Mouse (Mus musculus) ovary, postnatal 14 days (tissue): ENCODE results near the gene Psmd3.
"Not testable (repeated sequence)": the region's sequence is repeated elsewhere in the genome, so short reads cannot be mapped to it uniquely, and the experiment has no call there.

Source experiments
- DNase-seq: peaks from one replicate; pipeline ENCODE4 v3.0.0; 2022; ENCODE audit warnings: low spot score

Gene Psmd3

GRCm38 (mm10) chr11:98688009-98688408, 5.7 kb downstream of the Psmd3 start:
- no peak for DNase-seq

GRCm38 (mm10) chr11:98693201-98693600, 10.8 kb downstream of the Psmd3 start:
- no peak for DNase-seq

GRCm38 (mm10) chr11:98693746-98694145, 11.4 kb downstream of the Psmd3 start:
- DNase-seq: no peak

- DNase-seq: no peak
These were observed 11.9 kb downstream of the Psmd3 start for GRCm38 (mm10) chr11:98694301-98694700.

- DNase-seq: no peak
These were observed 13.1 kb downstream of the Psmd3 start for GRCm38 (mm10) chr11:98695408-98695807.

- no peak for DNase-seq
These were observed 14.3 kb downstream of the Psmd3 start for GRCm38 (mm10) chr11:98696454-98697216.

- DNase-seq: no peak
These were observed 14.9 kb downstream of the Psmd3 start for GRCm38 (mm10) chr11:98697225-98697624.

- DNase-seq: no peak
These were observed 16.7 kb downstream of the Psmd3 start for GRCm38 (mm10) chr11:98698849-98699640.

GRCm38 (mm10) chr11:98699911-98700310, 17.6 kb downstream of the Psmd3 start:
- peak; percentile 78 for DNase-seq

GRCm38 (mm10) chr11:98701213-98701670, 18.9 kb downstream of the Psmd3 start, which contains the start of gene Csf3:
Gene Csf3, plus strand, starts transcription at chr11:98701263.
- DNase-seq: no peak

- DNase-seq: no peak
These were observed 20.0 kb downstream of the Psmd3 start for GRCm38 (mm10) chr11:98702323-98702722.

- DNase-seq: no peak
These were observed 22.7 kb downstream of the Psmd3 start for GRCm38 (mm10) chr11:98705021-98705420.

- peak; percentile 78 for DNase-seq
These were observed 25.3 kb downstream of the Psmd3 start for GRCm38 (mm10) chr11:98707401-98708281.

- no peak for DNase-seq
These were observed 26.1 kb downstream of the Psmd3 start for GRCm38 (mm10) chr11:98708282-98708956.

GRCm38 (mm10) chr11:98709001-98709741, 26.8 kb downstream of the Psmd3 start:
- DNase-seq: peak; percentile 49

GRCm38 (mm10) chr11:98710416-98711045, 28.2 kb downstream of the Psmd3 start:
- peak; percentile 84 for DNase-seq

- DNase-seq: no peak
These were observed 28.7 kb downstream of the Psmd3 start for GRCm38 (mm10) chr11:98711046-98711434.

GRCm38 (mm10) chr11:98712009-98712408, 29.7 kb downstream of the Psmd3 start:
- not testable (repeated sequence) for DNase-seq

- DNase-seq: no peak
These were observed 31.3 kb downstream of the Psmd3 start for GRCm38 (mm10) chr11:98713703-98714102.

- DNase-seq: no peak
These were observed 33.6 kb downstream of the Psmd3 start for GRCm38 (mm10) chr11:98715946-98716345.
